Mouse (Mus musculus): ENCODE data around the gene Ndfip2.

DNA sequence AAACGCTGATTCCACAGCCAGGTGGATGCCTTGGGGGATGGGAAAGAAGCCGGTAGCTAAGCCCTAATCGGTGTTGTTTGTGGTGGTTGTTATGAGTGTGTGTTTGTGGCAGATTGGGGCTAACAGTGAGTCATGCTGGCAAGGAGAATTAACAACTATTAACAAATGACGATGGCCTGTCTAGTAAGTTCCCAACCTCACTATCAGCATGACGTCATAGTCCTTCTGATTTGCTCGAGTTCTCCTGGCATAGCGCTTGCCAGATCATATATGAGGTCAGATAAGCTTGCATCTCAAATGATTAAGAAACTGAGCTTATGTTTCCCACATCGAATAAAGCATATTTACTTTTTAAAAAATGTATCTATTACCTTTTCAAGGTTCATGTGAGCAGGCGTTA, 20.6 kb upstream of the Ndfip2 start:
- TF ChIP-seq CTCF (IDR thresholded peaks at IDR 0.05; ENCODE audit: insufficient read depth, low read length), result no peak
- TF ChIP-seq POLR2A (IDR thresholded peaks at IDR 0.05; ENCODE audit: borderline replicate concordance, extremely low read depth, low read depth, low read length), result no peak

Data from lung, adult 2 months (tissue).